Mouse (Mus musculus) liver, adult 2 months (tissue): ENCODE results near the gene Ccdc174.

Experiments used
- CTCF ChIP-seq: fragments of 200-500 bp; IDR thresholded peaks from 2 replicates; pipeline ENCODE4 v1.5.1; 2011; ENCODE audit warnings: low read depth, low read length, control low read depth
- POLR2A ChIP-seq: fragments of 200-500 bp; IDR thresholded peaks from 2 replicates; pipeline ENCODE4 v1.6.1; 2011; ENCODE audit warnings: low read length, control low read depth; ENCODE audit not compliant: insufficient read depth; ENCODE audit errors: extremely low read depth

DNA sequence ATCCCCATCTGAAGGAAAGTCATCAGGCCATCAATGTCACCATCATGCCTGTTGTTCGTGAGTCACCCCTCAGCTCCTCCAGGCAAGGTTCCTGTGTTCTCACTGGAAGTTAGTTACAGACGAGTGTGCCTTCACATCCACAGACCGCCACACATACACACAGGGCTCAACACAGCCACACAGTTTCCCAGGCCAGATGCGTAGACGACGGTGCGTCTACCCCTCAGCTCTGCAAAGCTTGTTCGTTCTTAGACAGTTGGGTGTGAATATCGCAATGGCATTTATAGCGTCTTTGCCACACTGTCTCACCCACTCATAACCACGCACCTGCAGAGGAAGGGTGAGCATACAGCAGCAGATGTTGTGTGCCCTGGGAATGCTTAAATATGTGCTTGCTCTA, 12.3 kb upstream of the Ccdc174 start:
- TF ChIP-seq CTCF (no peak), POLR2A (no peak)
